ENCODE assay signal across 9 mouse cellular contexts in the genomic region with DNA sequence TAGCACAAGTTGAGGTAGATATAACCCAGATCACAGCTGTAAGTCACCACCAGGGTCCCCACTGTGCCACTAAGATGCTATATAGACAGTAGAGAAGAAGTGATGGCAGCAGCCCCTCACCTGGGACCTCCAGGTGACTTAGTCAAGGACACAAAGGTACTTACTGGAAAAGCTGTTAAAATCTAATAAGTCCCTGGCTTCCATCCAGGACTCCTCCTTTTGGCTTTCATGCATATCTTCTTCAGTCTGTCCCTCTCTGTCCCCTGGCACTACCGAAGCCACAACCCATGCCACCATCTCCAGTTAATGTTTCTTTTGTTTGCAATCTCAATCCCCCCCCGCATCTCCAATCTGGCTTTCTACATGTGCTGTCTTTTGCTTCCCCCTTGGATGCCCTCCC.
"Had no signal": no experiment of that assay in that cellular context is flagged by ENCODE, and none has a peak within 500 bp of the region (broad histone marks: within the 10 kb centered on the region; RNA-seq: fewer than 3 reads in every experiment).

No protein-coding gene starts in this region.

- H3K36me3 ChIP-seq: limb, embryonic 13.5 days; midbrain, embryonic 12.5 days; neural tube, embryonic 13.5 days had no signal

- DNase-seq: layer of hippocampus, adult 9-11 months; layer of hippocampus, postnatal 36 days; right cerebral cortex, postnatal 4 days; spleen, adult 18-20 months; thymus, postnatal 4 days had no signal

- H3K4me2 ChIP-seq: midbrain, embryonic 12.5 days; neural tube, embryonic 13.5 days had no signal

- H3K9ac ChIP-seq: limb, embryonic 13.5 days; liver, embryonic 14.5 days; midbrain, embryonic 12.5 days; neural tube, embryonic 13.5 days had no signal

- H3K9me3 ChIP-seq: limb, embryonic 13.5 days; midbrain, embryonic 12.5 days; neural tube, embryonic 13.5 days had no signal

- H3K27ac ChIP-seq: limb, embryonic 13.5 days; liver, embryonic 14.5 days; midbrain, embryonic 12.5 days had no signal

- H3K27me3 ChIP-seq: midbrain, embryonic 12.5 days; neural tube, embryonic 13.5 days had no signal

- H3K4me3 ChIP-seq: limb, embryonic 13.5 days; midbrain, embryonic 12.5 days; neural tube, embryonic 13.5 days had no signal
